Mouse (Mus musculus) lung, postnatal 25 days (tissue): ENCODE measurements around the gene Clic3.

Experiments used
- DNase-seq: peaks from one replicate; pipeline ENCODE4 v3.0.0; 2022; ENCODE audit warnings: low spot score

Clic3 gene

GRCm38 (mm10) chr2:25480541-25480940 lies 23.9 kb downstream of the Clic3 start:
- no peak for DNase-seq

- DNase-seq = peak; percentile 34
These were observed 26.3 kb downstream of the Clic3 start for GRCm38 (mm10) chr2:25482969-25483368.

- no peak for DNase-seq
These were observed 28.4 kb downstream of the Clic3 start for GRCm38 (mm10) chr2:25484901-25485647.

GRCm38 (mm10) chr2:25487965-25488670 lies 31.5 kb downstream of the Clic3 start:
- DNase-seq = no peak

- DNase-seq = no peak
These were observed 32.0 kb downstream of the Clic3 start for GRCm38 (mm10) chr2:25488671-25489068.

- no peak for DNase-seq
These were observed 36.4 kb downstream of the Clic3 start for GRCm38 (mm10) chr2:25492988-25493387.

GRCm38 (mm10) chr2:25493476-25493961 lies 36.9 kb downstream of the Clic3 start, which contains the start of gene Lcn12:
Lcn12 (minus strand) TSS chr2:25493911.
- DNase-seq = no peak

- peak; percentile 18 for DNase-seq
These were observed 39.8 kb downstream of the Clic3 start for GRCm38 (mm10) chr2:25496462-25496861.

- DNase-seq = no peak
These were observed 41.4 kb downstream of the Clic3 start for GRCm38 (mm10) chr2:25497846-25498575.

GRCm38 (mm10) chr2:25498622-25499478 lies 42.2 kb downstream of the Clic3 start:
- DNase-seq = no peak

GRCm38 (mm10) chr2:25500071-25500575 lies 43.5 kb downstream of the Clic3 start:
- no peak for DNase-seq

GRCm38 (mm10) chr2:25500576-25501405 lies 44.2 kb downstream of the Clic3 start, which contains the start of gene Fbxw5:
Fbxw5 (plus strand) TSS chr2:25500750.
- DNase-seq = peak; percentile 89

GRCm38 (mm10) chr2:25501593-25502486 lies 45.2 kb downstream of the Clic3 start, which contains the start of gene C8g:
C8g (minus strand) TSS chr2:25501719.
- DNase-seq = no peak

- no peak for DNase-seq
These were observed 46.1 kb downstream of the Clic3 start for GRCm38 (mm10) chr2:25502726-25503125.

GRCm38 (mm10) chr2:25504538-25504937 lies 47.9 kb downstream of the Clic3 start:
- DNase-seq = no peak

GRCm38 (mm10) chr2:25505000-25505399 lies 48.4 kb downstream of the Clic3 start:
- DNase-seq = no peak

- no peak for DNase-seq
These were observed 49.2 kb downstream of the Clic3 start for GRCm38 (mm10) chr2:25505860-25506259.

GRCm38 (mm10) chr2:25506964-25507363 lies 50.3 kb downstream of the Clic3 start:
- DNase-seq = peak; percentile 16
